Mouse (Mus musculus) large intestine, adult 2 months (tissue): ENCODE measurements at regions not wholly inside any gene's neighbourhood (a gene's known extent, or its start where the extent isn't known, plus 50 kb on each side); places are given as distances from the start of the nearest gene placed in this dataset.
A peak's percentile ranks its signal among the peaks of the same experiment; 100 is the strongest.

Source experiments
- DNase-seq: peaks from one replicate; pipeline ENCODE4 v3.0.0-alpha.2; 2012; ENCODE audit warnings: low read depth, low spot score
- WGBS: fragments of 180-500 bp; shearing (Covaris S2); methylation state at CpG from one replicate; pipeline ENCODE4 v1.1.7; 2018; 5-methylcytosine and 5-hydroxymethylcytosine counted together

GRCm38 (mm10) chr19:45288722-45289121, 53.1 kb upstream of the Lbx1 start:
- DNase-seq: no peak
- WGBS: 74% methylated on average over 2 of the region's 2 CpGs

- no peak for DNase-seq
- 38% methylated on average over 3 of the region's 3 CpGs for WGBS
Measured at GRCm38 (mm10) chr19:45297812-45298211, 62.2 kb upstream of the Lbx1 start.

GRCm38 (mm10) chr19:45299341-45299740, 63.7 kb upstream of the Lbx1 start:
- DNase-seq: no peak
- WGBS: 81% methylated on average over 3 of the region's 3 CpGs

- DNase-seq: no peak
- WGBS: 64% methylated on average over 5 of the region's 5 CpGs
Measured at GRCm38 (mm10) chr19:45299768-45300167, 63.8 kb upstream of the Btrc start.

GRCm38 (mm10) chr19:45300691-45301431, 62.7 kb upstream of the Btrc start:
- 6% methylated on average over 22 of the region's 22 CpGs for WGBS

GRCm38 (mm10) chr19:45301432-45301732, 62.2 kb upstream of the Btrc start:
- WGBS: 4% methylated on average over 15 of the region's 16 CpGs
- DNase-seq: no peak

More at GRCm38 (mm10) chr19:45300691-45301431, 62.7 kb upstream of the Btrc start:
- DNase-seq: no peak

- under 1% methylated on average over 56 of the region's 58 CpGs for WGBS
- no peak for DNase-seq
Measured at GRCm38 (mm10) chr19:45301733-45302547, 61.6 kb upstream of the Btrc start.

- WGBS: 19% methylated on average over 16 of the region's 16 CpGs
- no peak for DNase-seq
Measured at GRCm38 (mm10) chr19:45302548-45303241, 60.8 kb upstream of the Btrc start.

GRCm38 (mm10) chr19:45304538-45304937, 59.0 kb upstream of the Btrc start:
- WGBS: 19% methylated on average over 8 of the region's 8 CpGs

GRCm38 (mm10) chr19:45307299-45308275, 55.9 kb upstream of the Btrc start:
- WGBS: 45% methylated on average over 16 of the region's 16 CpGs
- no peak for DNase-seq

More at GRCm38 (mm10) chr19:45304538-45304937, 59.0 kb upstream of the Btrc start:
- no peak for DNase-seq

- peak; percentile 27 for DNase-seq
- WGBS: 51% methylated on average over 8 of the region's 8 CpGs
Measured at GRCm38 (mm10) chr19:45308676-45309275, 54.8 kb upstream of the Btrc start.

GRCm38 (mm10) chr19:45310291-45310881, 53.1 kb upstream of the Btrc start:
- no peak for DNase-seq
- WGBS: 33% methylated on average over 5 of the region's 5 CpGs

GRCm38 (mm10) chr19:45310944-45311603, 52.5 kb upstream of the Btrc start:
- peak; percentile 8 for DNase-seq

GRCm38 (mm10) chr19:45311831-45312537, 51.5 kb upstream of the Btrc start:
- no peak for DNase-seq
- WGBS: 85% methylated on average over 19 of the region's 19 CpGs

More at GRCm38 (mm10) chr19:45310944-45311603, 52.5 kb upstream of the Btrc start:
- 18% methylated on average over 15 of the region's 15 CpGs for WGBS

GRCm38 (mm10) chr19:45312713-45313365, 50.7 kb upstream of the Btrc start:
- 60% methylated on average over 6 of the region's 6 CpGs for WGBS
- DNase-seq: no peak
